8 mouse cellular contexts compared by ENCODE assay signal in genomic region chr14:18893121-18893946, GRCm38 (mm10). TPM values are rescaled to one million over a fixed set of nuclear protein-coding genes. Genes with fewer than 3 reads are reported as not detected.
A peak's percentile ranks its signal among the peaks of the same experiment; 100 is the strongest.
DNase-seq lines count a peak whose midpoint lies in the region; ATAC-seq lines count a peak whose summit lies in the region.

No protein-coding gene starts in this region.

- no peaks in the 10 kb centered on the region for H3K27me3 ChIP-seq in hindbrain, embryonic 11.5 days (ENCODE audit: control insufficient read depth, insufficient read depth, low read length)
- no peaks in the 10 kb centered on the region for H3K27me3 ChIP-seq in lung, embryonic 16.5 days (ENCODE audit: control insufficient read depth, insufficient read depth, low read depth, low read length)

- under 1% methylated on average over 65 of the region's 116 CpGs for WGBS in hindbrain, embryonic 11.5 days
- 1% methylated on average over 32 of the region's 116 CpGs for WGBS in lung, embryonic 16.5 days

- H3K4me2 ChIP-seq in hindbrain, embryonic 11.5 days (replicated peaks; ENCODE audit: low read depth, low read length), result peak overlapping the region; percentile 57
- H3K4me2 ChIP-seq in lung, embryonic 16.5 days (ENCODE audit: low read depth, low read length), result peak overlapping the region; percentile 78

- no peaks in the 10 kb centered on the region for H3K36me3 ChIP-seq in hindbrain, embryonic 11.5 days (ENCODE audit: control insufficient read depth, insufficient read depth, low read length)
- H3K36me3 ChIP-seq in lung, embryonic 16.5 days (ENCODE audit: control insufficient read depth, insufficient read depth, low read length), result no peaks in the 10 kb centered on the region

- no peaks in the 10 kb centered on the region for H3K4me1 ChIP-seq in hindbrain, embryonic 11.5 days (replicated peaks; ENCODE audit: control insufficient read depth, insufficient read depth, low read length)
- H3K4me1 ChIP-seq in lung, embryonic 16.5 days (replicated peaks; ENCODE audit: control insufficient read depth, insufficient read depth, low read length), result peaks cover 4% of the 10 kb centered on the region; the same call in 1 of the 2 replicates

- peak overlapping the region; percentile 39; the same call in 1 of the 2 replicates for H3K27ac ChIP-seq in hindbrain, embryonic 11.5 days (ENCODE audit: low read depth, low read length)
- peak overlapping the region; percentile 80 for H3K27ac ChIP-seq in lung, embryonic 16.5 days (ENCODE audit: low read length)

- H3K9ac ChIP-seq in hindbrain, embryonic 11.5 days (ENCODE audit: low read depth, low read length), result peak overlapping the region; percentile 80
- peak overlapping the region; percentile 82 for H3K9ac ChIP-seq in lung, embryonic 16.5 days (ENCODE audit: low read length)

- peak; percentile 94 for ATAC-seq in hindbrain, embryonic 11.5 days (ENCODE audit: low FRiP score)
- ATAC-seq in lung, embryonic 16.5 days (ENCODE audit: low read depth), result peak; percentile 94

- H3K4me3 ChIP-seq in hindbrain, embryonic 11.5 days (ENCODE audit: low read depth, low read length), result peak overlapping the region; percentile 61
- peak overlapping the region; percentile 75 for H3K4me3 ChIP-seq in lung, embryonic 16.5 days (ENCODE audit: low read length)

- H3K9me3 ChIP-seq in hindbrain, embryonic 11.5 days (ENCODE audit: control insufficient read depth, low read length), result no peaks in the 10 kb centered on the region
- H3K9me3 ChIP-seq in lung, embryonic 16.5 days (ENCODE audit: control insufficient read depth, low read length), result no peaks in the 10 kb centered on the region

- peak; percentile 97 for DNase-seq in Muller cell, postnatal 12 days (ENCODE audit: inconsistent ontology term)
- DNase-seq in cerebellum, adult 8-10 months, result peak; percentile 92
- peak; percentile 78 to 88 for DNase-seq in frontal cortex, postnatal 10 days (ENCODE audit: low spot score in 2 of 2)
- DNase-seq in hindbrain, embryonic 11.5 days (ENCODE audit: low spot score), result peak; percentile 93
- DNase-seq in layer of hippocampus, adult 9-11 months, result peak; percentile 90
- DNase-seq in ovary, postnatal 10 days (ENCODE audit: low spot score), result peak; percentile 58
- peak; percentile 88 for DNase-seq in thymus, postnatal 0 days (ENCODE audit: low spot score)

RNA-seq across cellular contexts. Expression of gene Ube2e2, which starts 0.7 kb away (rescaled TPM):
- polyA plus RNA-seq in hindbrain, embryonic 11.5 days (2014; fragmentation: Nextera tagmentation; extraction: Ambion mirVana), result 52.5 and 61.7 TPM in 2 replicates
- polyA plus RNA-seq in lung, embryonic 16.5 days (2015; fragmentation: Nextera tagmentation; extraction: Ambion mirVana), result 54.1 and 57.7 TPM in 2 replicates
- 12.8 and 15.0 TPM in 2 replicates for polyA plus RNA-seq in thymus, postnatal 0 days (2015; fragmentation: Nextera tagmentation; extraction: Ambion mirVana)

Comparison
In these comparisons a context has a peak if more than half of its experiments do, and no peak if none do; other contexts are left out.
1. Peak in every context shown above with its lines: DNase-seq, ATAC-seq, H3K4me3 ChIP-seq and H3K27ac ChIP-seq.